Mouse (Mus musculus) adrenal gland, postnatal 36 days (tissue): Measurements from ENCODE around the gene Slc16a4. TPM values are rescaled to one million over a fixed set of nuclear protein-coding genes. Genes with fewer than 3 reads are reported as not detected.

Experiments
- DNase-seq, 2 experiments: peaks; one replicate each; pipeline ENCODE4 v3.0.0; 2021; ENCODE audit warnings: mixed read lengths in 1 of 2
- total RNA-seq, 2 experiments: library from RNA; stranded (reverse); gene quantifications; 2 replicates each; pipeline ENCODE4 v1.2.3; 2021

Slc16a4 gene
- total RNA-seq, 2 experiments from 2014 or later: 0.23 to 0.63 TPM

DNA sequence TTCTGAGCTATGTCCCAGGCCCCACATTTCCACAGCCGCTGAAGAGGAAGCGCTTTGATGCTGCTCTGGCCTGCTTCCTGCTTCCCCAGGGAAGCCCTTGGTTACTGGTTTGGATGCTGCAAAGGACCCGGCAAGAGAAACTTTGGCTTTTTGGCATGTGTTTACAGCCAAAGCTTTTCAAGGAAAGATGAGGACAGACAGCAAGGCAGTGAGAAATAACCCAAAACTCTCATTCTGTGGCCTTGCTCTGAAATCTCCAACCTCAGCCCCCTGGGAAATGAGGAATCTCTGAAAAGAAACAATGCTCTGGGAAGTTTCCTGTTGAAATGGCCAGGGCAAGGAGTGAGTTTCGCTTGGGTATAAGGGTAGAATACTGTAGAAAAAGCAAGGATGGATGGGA, 69.3 kb downstream of the Slc16a4 start:
- DNase-seq: no peak

Other genes starting within 250 kb of the Slc16a4 start
- 1 to 10 TPM in 1 of 2 experiments, under 1 TPM in 1; 0.99 to 1.2 TPM for gene Kcna2, start 190.1 kb upstream of the Slc16a4 start, total RNA-seq
- gene Kcna10, start 108.2 kb upstream of the Slc16a4 start, total RNA-seq: not detected
- gene Cym, start 69.5 kb upstream of the Slc16a4 start, total RNA-seq: under 1 TPM; 0.23 to 0.66 TPM
- not detected for gene A630076J17Rik, start 60.6 kb upstream of the Slc16a4 start, total RNA-seq
- 1 to 10 TPM; 1.1 to 1.7 TPM for gene Prok1, start 51.5 kb upstream of the Slc16a4 start, total RNA-seq
- 10 to 100 TPM; 83.2 to 87.6 TPM for gene Lamtor5, start 12.4 kb upstream of the Slc16a4 start, total RNA-seq
- 10 to 100 TPM; 36.5 to 40.8 TPM for gene Rbm15, start 42.4 kb downstream of the Slc16a4 start, total RNA-seq
- 10 to 100 TPM in 1 of 2 experiments, 1 to 10 TPM in 1; 5.1 to 10.5 TPM for gene Kcnc4, start 168.3 kb downstream of the Slc16a4 start, total RNA-seq
- gene Slc6a17, start 226.8 kb downstream of the Slc16a4 start, total RNA-seq: 10 to 100 TPM in 1 of 2 experiments, 1 to 10 TPM in 1; 2.5 to 10.7 TPM